Mouse (Mus musculus) lung, adult 18-20 months (tissue): ENCODE measurements around the gene Rps28.
"Not testable (repeated sequence)": the region's sequence is repeated elsewhere in the genome, so short reads cannot be mapped to it uniquely, and the experiment has no call there.

Source experiments
- DNase-seq, 2 experiments: peaks; one replicate each; pipeline ENCODE4 v3.0.0; 2022; ENCODE audit warnings: mixed read lengths in 2 of 2

Rps28 gene

GRCm38 (mm10) chr17:33824084-33824996, at the start of gene Rps28, which contains the start of gene Ndufa7:
Gene Rps28, minus strand, starts transcription at chr17:33824562.
Gene Ndufa7, plus strand, starts transcription at chr17:33824572.
- DNase-seq: peak; percentile 98 to 99

- DNase-seq: not testable (repeated sequence)
These were observed 49.2 kb upstream of the Rps28 start, which contains the start of gene Gm7029 for GRCm38 (mm10) chr17:33873537-33873936. Gene Gm7029, plus strand, starts transcription at chr17:33873837.

- DNase-seq: peak; percentile 50 to 64
These were observed 41.1 kb upstream of the Rps28 start for GRCm38 (mm10) chr17:33865330-33866030.

- no peak for DNase-seq
These were observed 33.5 kb upstream of the Rps28 start for GRCm38 (mm10) chr17:33857816-33858215.

GRCm38 (mm10) chr17:33851331-33851730, 27.0 kb upstream of the Rps28 start:
- no peak for DNase-seq

- DNase-seq: no peak
These were observed 23.8 kb upstream of the Rps28 start for GRCm38 (mm10) chr17:33848139-33848538.

GRCm38 (mm10) chr17:33844196-33844595, 19.8 kb upstream of the Rps28 start:
- DNase-seq: no peak

GRCm38 (mm10) chr17:33842966-33843795, 18.8 kb upstream of the Rps28 start, which contains the start of gene Cd320:
Gene Cd320, plus strand, starts transcription at chr17:33843091.
- peak; percentile 91 to 93 for DNase-seq

GRCm38 (mm10) chr17:33829561-33829960, 5.2 kb upstream of the Rps28 start:
- DNase-seq: no peak

GRCm38 (mm10) chr17:33828892-33829291, 4.5 kb upstream of the Rps28 start:
- DNase-seq: peak; percentile 84 to 94

- peak; percentile 72 to 81 for DNase-seq
These were observed 2.5 kb upstream of the Rps28 start for GRCm38 (mm10) chr17:33826850-33827249.

- no peak for DNase-seq
These were observed 1.1 kb upstream of the Rps28 start for GRCm38 (mm10) chr17:33825462-33825861.

- not testable (repeated sequence) for DNase-seq
These were observed 602 bp upstream of the Rps28 start for GRCm38 (mm10) chr17:33824997-33825330.

GRCm38 (mm10) chr17:33823171-33823570, 1.2 kb downstream of the Rps28 start:
- DNase-seq: not testable (repeated sequence)

GRCm38 (mm10) chr17:33822436-33822959, 1.9 kb downstream of the Rps28 start:
- no peak for DNase-seq

- no peak for DNase-seq
These were observed 6.3 kb downstream of the Rps28 start for GRCm38 (mm10) chr17:33817969-33818643.

- DNase-seq: peak; percentile 90 to 92
These were observed 7.0 kb downstream of the Rps28 start for GRCm38 (mm10) chr17:33817184-33817968.

- DNase-seq: no peak
These were observed 7.8 kb downstream of the Rps28 start for GRCm38 (mm10) chr17:33816612-33817011.

GRCm38 (mm10) chr17:33815399-33815798, 9.0 kb downstream of the Rps28 start:
- DNase-seq: no peak

GRCm38 (mm10) chr17:33812990-33813389, 11.4 kb downstream of the Rps28 start:
- DNase-seq: peak; percentile 80 to 87

GRCm38 (mm10) chr17:33812475-33812874, 11.9 kb downstream of the Rps28 start:
- peak; percentile 59 to 74 for DNase-seq
